Mouse (Mus musculus): ENCODE data around the gene Esp31. TPM values are rescaled to one million over a fixed set of nuclear protein-coding genes. Genes with fewer than 3 reads are reported as not detected.

The Esp31 gene
- not detected in 2 replicates for polyA plus RNA-seq (2011; ENCODE audit: insufficient read depth, insufficient read length, low replicate concordance, missing spikeins)

- no peaks in the 10 kb centered on the region for H3K4me1 ChIP-seq (ENCODE audit: control insufficient read depth, insufficient read depth, low read length)
- H3K4me3 ChIP-seq (replicated peaks; ENCODE audit: control insufficient read depth, low read depth, low read length): no peak within 1 kb of the TSS
- TF ChIP-seq CTCF (IDR thresholded peaks at IDR 0.05; ENCODE audit: control insufficient read depth, insufficient read depth, low read length) (no peak), POLR2A (IDR thresholded peaks at IDR 0.05; ENCODE audit: borderline replicate concordance, control insufficient read depth, low read depth, low read length) (no peak)
- 70% methylated on average over 2 of the region's 2 CpGs for WGBS
- H3K27ac ChIP-seq (ENCODE audit: control insufficient read depth, insufficient read depth, low read depth, low read length, poor library complexity): no peak within 1 kb of the TSS
Observed at GRCm38 (mm10) chr17:38639147-38639546, at the start of gene Esp31. Gene Esp31 (plus strand): TSS chr17:38639447.

Other genes starting within 250 kb of the Esp31 start
- not detected in 2 replicates for gene Esp36, start 219.3 kb upstream of the Esp31 start, polyA plus RNA-seq (2011; ENCODE audit: insufficient read depth, insufficient read length, low replicate concordance, missing spikeins)
- gene Esp34, start 85.3 kb upstream of the Esp31 start, polyA plus RNA-seq (2011; ENCODE audit: insufficient read depth, insufficient read length, low replicate concordance, missing spikeins): not detected in 2 replicates